In genomic region chr2:30592951-30593350, GRCm38 (mm10) we compare ENCODE assay signal across 10 mouse cellular contexts. TPM values are rescaled to one million over a fixed set of nuclear protein-coding genes. Genes with fewer than 3 reads are reported as not detected.
DNase-seq lines count a peak whose midpoint lies in the region; ATAC-seq lines count a peak whose summit lies in the region.
"Had no signal": no experiment of that assay in that cellular context is flagged by ENCODE, and none has a peak within 500 bp of the region (broad histone marks: within the 10 kb centered on the region; RNA-seq: fewer than 3 reads in every experiment).

No protein-coding gene starts in this region.

- intact Hi-C loops in heart, postnatal 36 days (cut with DNase I), result loop anchor here (10.0 kb wide), 1 partner anchor 112 kb away; no protein-coding TSS in a partner anchor

- 82% methylated on average over 6 of the region's 6 CpGs for WGBS in heart, embryonic 12.5 days
- 87% methylated on average over 6 of the region's 6 CpGs for WGBS in midbrain, embryonic 10.5 days
- 95% methylated on average over 6 of the region's 6 CpGs for WGBS in midbrain, embryonic 11.5 days
- WGBS in hindbrain, embryonic 15.5 days, result 89% methylated on average over 6 of the region's 6 CpGs
- 75% methylated on average over 6 of the region's 6 CpGs for WGBS in stomach, embryonic 15.5 days
- WGBS in liver, embryonic 12.5 days (ENCODE audit: insufficient replicate concordance), result 73% methylated on average over 6 of the region's 6 CpGs

- H3K9me3 ChIP-seq in heart, embryonic 12.5 days (replicated peaks), result no peaks in the 10 kb centered on the region
- no peaks in the 10 kb centered on the region for H3K9me3 ChIP-seq in midbrain, embryonic 10.5 days (replicated peaks)
- H3K9me3 ChIP-seq in midbrain, embryonic 11.5 days (ENCODE audit: control insufficient read depth, low read length), result no peaks in the 10 kb centered on the region
- no peaks in the 10 kb centered on the region for H3K9me3 ChIP-seq in hindbrain, embryonic 15.5 days
- H3K9me3 ChIP-seq in stomach, embryonic 15.5 days, result no peaks in the 10 kb centered on the region
- H3K9me3 ChIP-seq in liver, embryonic 12.5 days (replicated peaks), result no peaks in the 10 kb centered on the region

- no peak overlapping the region for H3K9ac ChIP-seq in heart, embryonic 12.5 days
- no peak overlapping the region for H3K9ac ChIP-seq in midbrain, embryonic 11.5 days (ENCODE audit: low read length)
- no peak overlapping the region for H3K9ac ChIP-seq in hindbrain, embryonic 15.5 days
- H3K9ac ChIP-seq in stomach, embryonic 15.5 days, result no peak overlapping the region
- no peak overlapping the region for H3K9ac ChIP-seq in liver, embryonic 12.5 days

- no peak for DNase-seq in heart, postnatal 36 days
- no peak for DNase-seq in midbrain, embryonic 10.5 days (ENCODE audit: low spot score)
- no peak for DNase-seq in midbrain, embryonic 11.5 days (ENCODE audit: low spot score, missing footprints)
- DNase-seq in yolk sac, embryonic 10.5 days (ENCODE audit: low spot score), result no peak
- DNase-seq: lung, postnatal 10 days had no signal

- H3K4me1 ChIP-seq in heart, embryonic 12.5 days (replicated peaks), result peaks cover 36% of the 10 kb centered on the region
- peaks cover 45% of the 10 kb centered on the region for H3K4me1 ChIP-seq in midbrain, embryonic 10.5 days
- peaks cover 16% of the 10 kb centered on the region for H3K4me1 ChIP-seq in midbrain, embryonic 11.5 days (ENCODE audit: control insufficient read depth, insufficient read depth, low read length)
- H3K4me1 ChIP-seq in hindbrain, embryonic 15.5 days (replicated peaks), result peaks cover 35% of the 10 kb centered on the region
- H3K4me1 ChIP-seq in stomach, embryonic 15.5 days, result peaks cover 40% of the 10 kb centered on the region
- peaks cover 40% of the 10 kb centered on the region for H3K4me1 ChIP-seq in liver, embryonic 12.5 days

- H3K4me2 ChIP-seq in heart, embryonic 12.5 days, result no peak overlapping the region
- H3K4me2 ChIP-seq in midbrain, embryonic 11.5 days, result no peak overlapping the region
- H3K4me2 ChIP-seq in hindbrain, embryonic 15.5 days, result no peak overlapping the region
- H3K4me2 ChIP-seq in stomach, embryonic 15.5 days, result no peak overlapping the region
- H3K4me2 ChIP-seq in liver, embryonic 12.5 days, result no peak overlapping the region

- H3K27me3 ChIP-seq in heart, embryonic 12.5 days (replicated peaks), result no peaks in the 10 kb centered on the region
- no peaks in the 10 kb centered on the region for H3K27me3 ChIP-seq in midbrain, embryonic 10.5 days (ENCODE audit: low read depth, poor library complexity, severe bottlenecking)
- H3K27me3 ChIP-seq in midbrain, embryonic 11.5 days (ENCODE audit: control insufficient read depth, insufficient read depth, low read length), result no peaks in the 10 kb centered on the region
- H3K27me3 ChIP-seq in hindbrain, embryonic 15.5 days, result no peaks in the 10 kb centered on the region
- no peaks in the 10 kb centered on the region for H3K27me3 ChIP-seq in stomach, embryonic 15.5 days (replicated peaks)
- H3K27me3 ChIP-seq in liver, embryonic 12.5 days (replicated peaks), result no peaks in the 10 kb centered on the region

- no peak overlapping the region for H3K4me3 ChIP-seq in heart, embryonic 12.5 days
- H3K4me3 ChIP-seq in midbrain, embryonic 10.5 days, result no peak overlapping the region
- H3K4me3 ChIP-seq in midbrain, embryonic 11.5 days (ENCODE audit: low read depth, low read length), result no peak overlapping the region
- H3K4me3 ChIP-seq in hindbrain, embryonic 15.5 days, result no peak overlapping the region
- no peak overlapping the region for H3K4me3 ChIP-seq in stomach, embryonic 15.5 days (replicated peaks)
- H3K4me3 ChIP-seq in liver, embryonic 12.5 days, result no peak overlapping the region
- H3K4me3 ChIP-seq: myocyte had no signal

- H3K27ac ChIP-seq in heart, embryonic 12.5 days (ENCODE audit: poor library complexity, severe bottlenecking), result 0 out of 2 replicates have a peak overlapping the region, but pooled peaks have one; percentile 0
- H3K27ac ChIP-seq in midbrain, embryonic 10.5 days (replicated peaks), result peak overlapping the region; percentile 96
- H3K27ac ChIP-seq in midbrain, embryonic 11.5 days (ENCODE audit: low read depth, low read length), result no peak overlapping the region
- 0 out of 2 replicates have a peak overlapping the region, but pooled peaks have one; percentile 98 for H3K27ac ChIP-seq in hindbrain, embryonic 15.5 days (replicated peaks)
- 0 out of 2 replicates have a peak overlapping the region, but pooled peaks have one; percentile 97 for H3K27ac ChIP-seq in stomach, embryonic 15.5 days
- no peak overlapping the region for H3K27ac ChIP-seq in liver, embryonic 12.5 days

- H3K36me3 ChIP-seq in heart, embryonic 12.5 days, result no peaks in the 10 kb centered on the region
- no peaks in the 10 kb centered on the region for H3K36me3 ChIP-seq in midbrain, embryonic 10.5 days
- H3K36me3 ChIP-seq in midbrain, embryonic 11.5 days (ENCODE audit: control insufficient read depth, insufficient read depth, low read length), result no peaks in the 10 kb centered on the region
- H3K36me3 ChIP-seq in hindbrain, embryonic 15.5 days, result no peaks in the 10 kb centered on the region
- no peaks in the 10 kb centered on the region for H3K36me3 ChIP-seq in stomach, embryonic 15.5 days
- H3K36me3 ChIP-seq in liver, embryonic 12.5 days, result no peaks in the 10 kb centered on the region

- no peak for ATAC-seq in heart, embryonic 12.5 days (ENCODE audit: insufficient number of reproducible peaks, low FRiP score)
- no peak for ATAC-seq in midbrain, embryonic 11.5 days (ENCODE audit: low FRiP score)
- ATAC-seq in hindbrain, embryonic 15.5 days (ENCODE audit: low FRiP score, low read depth), result no peak
- ATAC-seq in stomach, embryonic 15.5 days (ENCODE audit: insufficient read depth, low FRiP score, low read depth), result no peak
- ATAC-seq in liver, embryonic 12.5 days, result no peak

RNA-seq across cellular contexts. Expression of gene Cstad, which starts 1.9 kb away (rescaled TPM):
- 1.4 and 2.0 TPM in 2 replicates for polyA plus RNA-seq in heart, embryonic 12.5 days (2016; fragmentation: Nextera tagmentation; extraction: Ambion mirVana)
- 1 to 10 TPM; 1.5 to 2.3 TPM for total RNA-seq in heart, postnatal 36 days (2021)
- 0.20 and 0.34 TPM in 2 replicates for polyA plus RNA-seq in midbrain, embryonic 10.5 days (2016; fragmentation: Nextera tagmentation; extraction: Ambion mirVana)
- 0.21 and 0.74 TPM in 2 replicates for polyA plus RNA-seq in midbrain, embryonic 11.5 days (2014; fragmentation: Nextera tagmentation; extraction: Ambion mirVana)
- 0.51 and 0.94 TPM in 2 replicates for polyA plus RNA-seq in hindbrain, embryonic 15.5 days (2015; fragmentation: Nextera tagmentation; extraction: Ambion mirVana)
- 0.71 and 0.72 TPM in 2 replicates for polyA plus RNA-seq in stomach, embryonic 15.5 days (2015; fragmentation: Nextera tagmentation; extraction: Ambion mirVana)
- polyA plus RNA-seq in liver, embryonic 12.5 days (2016; fragmentation: Nextera tagmentation; extraction: Ambion mirVana), result 0.31 TPM in 1 of 2 replicates, not detected in the other

Comparison
In these comparisons a context has a peak if more than half of its experiments do, and no peak if none do; other contexts are left out.
1. H3K27ac ChIP-seq: peak in heart, embryonic 12.5 days (single experiment), midbrain, embryonic 10.5 days (single experiment), hindbrain, embryonic 15.5 days (single experiment) and stomach, embryonic 15.5 days (single experiment); none in midbrain, embryonic 11.5 days (single experiment) and liver, embryonic 12.5 days (single experiment).